Mouse (Mus musculus): ENCODE data around the gene Ddx46.

The Ddx46 gene

DNA sequence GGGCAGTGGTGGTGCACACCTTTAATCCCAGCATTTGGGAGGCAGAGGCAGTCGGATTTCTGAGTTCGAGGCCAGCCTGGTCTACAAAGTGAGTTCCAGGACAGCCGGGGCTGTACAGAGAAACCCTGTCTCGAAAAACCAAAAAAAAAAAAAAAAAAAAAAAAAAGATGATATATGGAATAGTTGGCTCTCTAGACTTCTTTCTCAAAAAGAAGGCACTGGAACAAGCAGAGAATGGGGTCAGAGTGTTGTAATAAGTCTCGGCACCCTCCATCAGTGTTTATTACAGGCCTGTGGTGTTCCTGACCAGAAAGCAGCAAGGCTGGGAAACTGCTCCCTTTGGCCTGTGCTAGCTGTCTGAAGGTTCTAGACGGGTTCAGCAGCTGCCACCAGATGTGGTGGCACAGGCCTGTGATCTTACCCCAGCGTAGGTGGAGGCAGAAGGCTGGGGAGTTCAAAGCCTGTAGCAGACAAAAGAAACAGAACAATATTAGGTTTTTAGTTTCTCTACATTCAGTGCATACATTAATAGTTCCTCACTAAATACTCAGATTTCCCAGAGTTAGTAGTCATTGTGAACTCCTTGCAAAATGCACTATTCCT is 81.2 kb downstream of the Ddx46 start:
- in situ Hi-C loops (cut with MboI; ENCODE audit: low sequenced_read_pairs) = no loop called here

- in situ Hi-C loops (cut with MboI; ENCODE audit: low sequenced_read_pairs) = no loop called here
Measured at GRCm38 (mm10) chr13:55721516-55721915, 86.7 kb downstream of the Ddx46 start.

DNA sequence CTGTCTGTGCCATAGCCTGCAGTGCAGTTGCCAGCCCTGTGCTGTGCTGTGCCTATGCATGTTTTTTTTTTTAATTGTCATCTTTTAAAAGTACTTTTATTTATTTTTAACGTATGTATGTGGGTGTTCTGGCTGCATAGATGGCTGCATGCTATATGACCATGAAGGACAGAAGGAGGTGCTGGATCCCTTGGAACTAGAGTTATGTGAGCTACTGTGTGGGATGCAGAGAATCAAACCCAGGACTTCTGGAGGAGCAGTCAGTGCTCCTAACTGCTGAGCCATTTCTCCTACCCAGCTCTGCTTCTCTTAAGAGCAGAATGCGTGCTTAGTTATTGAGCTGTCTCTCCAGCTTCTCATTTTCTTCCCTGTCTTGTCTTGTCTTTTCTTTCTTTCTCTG is 87.2 kb downstream of the Ddx46 start:
- in situ Hi-C loops (cut with MboI; ENCODE audit: low sequenced_read_pairs) = no loop called here

GRCm38 (mm10) chr13:55726598-55727119 is 91.8 kb downstream of the Ddx46 start:
- in situ Hi-C loops (cut with MboI; ENCODE audit: low sequenced_read_pairs) = no loop called here

DNA sequence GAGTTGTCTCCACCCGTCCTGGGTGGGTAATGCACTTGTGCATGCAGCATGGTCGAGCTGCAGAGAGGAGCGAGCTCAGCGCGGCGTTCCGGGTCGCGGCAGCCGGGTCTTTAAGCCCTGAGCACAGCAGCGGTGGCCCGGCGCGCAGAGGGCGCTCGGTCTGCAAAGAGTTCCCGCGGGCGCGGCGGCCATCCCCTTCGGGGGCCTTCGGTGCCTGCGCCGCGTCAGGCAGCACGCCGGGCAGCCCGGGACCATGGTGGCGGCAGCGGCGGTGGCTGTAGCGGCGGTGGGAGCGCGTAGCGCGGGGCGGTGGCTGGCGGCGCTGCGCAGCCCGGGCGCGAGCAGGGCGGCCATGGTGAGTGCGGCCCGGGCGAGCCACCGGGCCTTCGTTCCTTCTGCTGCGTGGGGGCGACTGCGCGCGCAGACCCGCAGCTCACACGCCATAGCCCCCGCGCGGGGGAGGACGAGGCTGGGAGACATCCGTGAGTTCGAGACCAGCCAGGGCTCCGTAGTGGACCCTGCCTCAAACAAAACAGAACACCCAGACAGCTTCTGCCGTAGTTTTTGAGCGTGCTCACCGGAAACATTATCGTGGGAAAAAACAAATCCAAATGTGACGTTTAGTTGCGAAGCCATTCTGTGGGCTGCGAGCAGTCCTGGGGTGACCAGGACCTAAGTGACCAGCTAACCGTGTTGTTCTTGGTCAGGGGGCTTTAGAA is 92.5 kb downstream of the Ddx46 start, which contains the start of gene Pcbd2:
TSS of gene Pcbd2 (plus strand) at position 249 of the 719 bp plus-strand sequence.
- in situ Hi-C loops (cut with MboI; ENCODE audit: low sequenced_read_pairs) = no loop called here

DNA sequence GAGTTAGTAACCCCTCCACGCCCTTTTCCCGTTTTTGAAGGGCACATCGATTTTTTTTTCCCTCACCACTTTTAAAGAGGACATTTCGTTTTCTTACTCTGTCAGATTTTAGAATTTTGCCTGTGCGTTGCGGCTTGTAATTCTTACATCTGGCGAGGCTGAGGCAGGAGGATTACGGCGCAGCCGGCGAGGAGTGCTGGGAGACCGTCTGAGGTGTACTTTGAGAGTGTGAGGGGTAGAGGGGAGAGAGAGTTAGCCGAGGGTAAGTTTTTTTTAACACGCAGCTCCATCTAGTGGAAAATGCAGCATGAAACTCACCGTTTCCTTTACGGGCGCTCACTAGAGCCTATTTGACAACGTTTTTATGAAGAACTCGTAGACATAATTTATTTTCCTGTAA is 93.0 kb downstream of the Ddx46 start:
- in situ Hi-C loops (cut with MboI; ENCODE audit: low sequenced_read_pairs) = no loop called here

DNA sequence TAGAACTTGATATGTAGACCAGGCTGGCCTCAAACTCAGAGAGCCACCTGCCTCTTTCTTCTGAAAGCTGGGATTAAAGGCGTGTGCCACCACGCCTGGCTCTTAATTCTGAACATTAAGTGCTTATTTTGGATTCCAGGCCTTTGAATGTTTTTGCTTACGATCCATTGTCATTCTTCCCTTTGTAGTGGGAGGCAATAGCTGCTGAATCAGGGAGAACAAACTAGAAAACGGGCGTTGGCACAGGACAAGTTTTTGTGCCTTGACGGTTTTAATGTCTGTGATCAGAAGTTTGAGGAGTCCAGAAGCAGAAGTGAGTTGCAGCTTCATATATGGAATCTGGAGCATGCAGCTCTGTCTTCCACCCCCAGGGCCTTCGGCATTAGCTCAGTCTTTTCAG is 95.9 kb downstream of the Ddx46 start:
- in situ Hi-C loops (cut with MboI; ENCODE audit: low sequenced_read_pairs) = no loop called here
